Mouse (Mus musculus) spleen, adult 2 months (tissue): ENCODE data around the gene Prss30.

Source experiments
- CTCF ChIP-seq: fragments of 200-500 bp; IDR thresholded peaks from 2 replicates; pipeline ENCODE4 v1.5.1; 2011; ENCODE audit warnings: mild to moderate bottlenecking, inconsistent platforms; ENCODE audit not compliant: insufficient read depth, insufficient read length, insufficient replicate concordance; ENCODE audit errors: extremely low read depth
- POLR2A ChIP-seq: fragments of 200-500 bp; IDR thresholded peaks from 2 replicates; pipeline ENCODE4 v1.6.1; 2011; ENCODE audit warnings: low read depth, low read length, inconsistent platforms

DNA sequence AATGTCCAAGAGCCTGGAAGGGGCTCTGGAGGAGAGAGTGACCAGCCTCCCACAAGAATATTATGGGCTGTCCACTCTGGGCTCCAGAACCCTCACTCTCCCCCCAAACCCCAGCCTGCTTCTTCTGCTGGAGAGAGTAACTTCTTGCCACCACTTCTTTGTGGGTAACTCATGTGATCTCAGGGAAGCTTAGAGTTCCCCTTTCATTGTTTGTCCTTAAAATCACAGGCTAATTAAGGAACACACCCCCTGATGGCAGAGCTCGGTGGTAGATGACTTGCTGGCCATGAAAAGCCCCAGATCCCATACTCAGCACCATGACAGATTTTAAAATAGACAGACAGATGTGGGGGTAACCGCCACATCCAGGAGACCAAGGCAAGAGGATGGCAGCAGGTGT is 26.6 kb upstream of the Prss30 start:
- TF ChIP-seq CTCF (no peak), POLR2A (no peak)
